Mouse (Mus musculus): ENCODE data around the gene Epha3. TPM values are rescaled to one million over a fixed set of nuclear protein-coding genes. Genes with fewer than 3 reads are reported as not detected.

Gene Epha3
- polyA plus RNA-seq, 1 experiment from 2014 or later, result 28.5 TPM

GRCm38 (mm10) chr16:63642641-63643040, 221.3 kb downstream of the Epha3 start:
- Histone ChIP-seq H3K36me3 (no peaks in the 10 kb centered on the region), H3K9ac (replicated peaks) (no peak overlapping the region), H3K27ac (no peak overlapping the region), H3K9me3 (no peaks in the 10 kb centered on the region), H3K27me3 (no peaks in the 10 kb centered on the region), H3K4me2 (replicated peaks) (no peak overlapping the region), H3K4me1 (replicated peaks) (peaks cover 6% of the 10 kb centered on the region; the same call in 1 of the 2 replicates), H3K4me3 (replicated peaks) (no peak overlapping the region)
- 79% methylated on average over 2 of the region's 2 CpGs for WGBS
- ATAC-seq, result no peak

GRCm38 (mm10) chr16:63641603-63642002, 222.4 kb downstream of the Epha3 start:
- peaks cover 6% of the 10 kb centered on the region; the same call in 1 of the 2 replicates for H3K4me1 ChIP-seq (replicated peaks)
- no peak overlapping the region for H3K9ac ChIP-seq (replicated peaks)

GRCm38 (mm10) chr16:63638701-63639100, 225.3 kb downstream of the Epha3 start:
- H3K9me3 ChIP-seq, result no peaks in the 10 kb centered on the region
- H3K9ac ChIP-seq (replicated peaks), result no peak overlapping the region
- peaks cover 6% of the 10 kb centered on the region; the same call in 1 of the 2 replicates for H3K4me1 ChIP-seq (replicated peaks)
- ATAC-seq, result no peak
- H3K36me3 ChIP-seq, result no peaks in the 10 kb centered on the region
- no peak overlapping the region for H3K27ac ChIP-seq
- no peak overlapping the region for H3K4me3 ChIP-seq (replicated peaks)
- 8% methylated on average over 6 of the region's 6 CpGs for WGBS
- no peaks in the 10 kb centered on the region for H3K27me3 ChIP-seq
- H3K4me2 ChIP-seq (replicated peaks), result no peak overlapping the region

More at GRCm38 (mm10) chr16:63641603-63642002, 222.4 kb downstream of the Epha3 start:
- H3K27ac ChIP-seq, result no peak overlapping the region
- H3K4me3 ChIP-seq (replicated peaks), result no peak overlapping the region
- 76% methylated on average over 3 of the region's 3 CpGs for WGBS
- no peak overlapping the region for H3K4me2 ChIP-seq (replicated peaks)
- ATAC-seq, result no peak
- no peaks in the 10 kb centered on the region for H3K9me3 ChIP-seq
- no peaks in the 10 kb centered on the region for H3K36me3 ChIP-seq
- no peaks in the 10 kb centered on the region for H3K27me3 ChIP-seq

- H3K4me3 ChIP-seq (replicated peaks), result no peak overlapping the region
- H3K27ac ChIP-seq, result no peak overlapping the region
- no peaks in the 10 kb centered on the region for H3K9me3 ChIP-seq
- H3K36me3 ChIP-seq, result no peaks in the 10 kb centered on the region
- H3K4me2 ChIP-seq (replicated peaks), result no peak overlapping the region
- 95% methylated on average over 5 of the region's 5 CpGs for WGBS
- H3K27me3 ChIP-seq, result no peaks in the 10 kb centered on the region
- no peak overlapping the region for H3K9ac ChIP-seq (replicated peaks)
- peaks cover 4% of the 10 kb centered on the region; the same call in 1 of the 2 replicates for H3K4me1 ChIP-seq (replicated peaks)
- ATAC-seq, result no peak
Measured at GRCm38 (mm10) chr16:63633748-63634166, 230.2 kb downstream of the Epha3 start.

GRCm38 (mm10) chr16:63625229-63625628, 238.7 kb downstream of the Epha3 start:
- no peak for ATAC-seq
- no peaks in the 10 kb centered on the region for H3K27me3 ChIP-seq
- H3K4me2 ChIP-seq (replicated peaks), result no peak overlapping the region
- H3K4me1 ChIP-seq (replicated peaks), result no peaks in the 10 kb centered on the region
- H3K9me3 ChIP-seq, result no peaks in the 10 kb centered on the region
- no peaks in the 10 kb centered on the region for H3K36me3 ChIP-seq
- H3K9ac ChIP-seq (replicated peaks), result no peak overlapping the region
- no peak overlapping the region for H3K4me3 ChIP-seq (replicated peaks)
- no peak overlapping the region for H3K27ac ChIP-seq

GRCm38 (mm10) chr16:63621845-63622244, 242.1 kb downstream of the Epha3 start:
- WGBS, result 58% methylated on average over 6 of the region's 6 CpGs
- Histone ChIP-seq H3K36me3 (no peaks in the 10 kb centered on the region), H3K4me2 (replicated peaks) (no peak overlapping the region), H3K27me3 (no peaks in the 10 kb centered on the region), H3K9ac (replicated peaks) (no peak overlapping the region), H3K4me3 (replicated peaks) (no peak overlapping the region), H3K9me3 (no peaks in the 10 kb centered on the region), H3K27ac (no peak overlapping the region), H3K4me1 (replicated peaks) (no peaks in the 10 kb centered on the region)
- ATAC-seq, result no peak

- no peaks in the 10 kb centered on the region for H3K27me3 ChIP-seq
Measured at GRCm38 (mm10) chr16:63615396-63615795, 248.6 kb downstream of the Epha3 start.

GRCm38 (mm10) chr16:63613006-63613405, 251.0 kb downstream of the Epha3 start:
- Histone ChIP-seq H3K27me3 (no peaks in the 10 kb centered on the region), H3K27ac (no peak overlapping the region), H3K4me1 (replicated peaks) (peaks cover 4% of the 10 kb centered on the region; the same call in 1 of the 2 replicates), H3K36me3 (no peaks in the 10 kb centered on the region), H3K4me3 (replicated peaks) (no peak overlapping the region), H3K9me3 (no peaks in the 10 kb centered on the region), H3K9ac (replicated peaks) (no peak overlapping the region), H3K4me2 (replicated peaks) (no peak overlapping the region)
- WGBS, result 81% methylated on average over 4 of the region's 4 CpGs
- no peak for ATAC-seq

More at GRCm38 (mm10) chr16:63615396-63615795, 248.6 kb downstream of the Epha3 start:
- peaks cover 4% of the 10 kb centered on the region; the same call in 1 of the 2 replicates for H3K4me1 ChIP-seq (replicated peaks)
- H3K4me3 ChIP-seq (replicated peaks), result no peak overlapping the region
- H3K27ac ChIP-seq, result no peak overlapping the region
- 41% methylated on average over 3 of the region's 3 CpGs for WGBS
- no peak overlapping the region for H3K9ac ChIP-seq (replicated peaks)
- no peak for ATAC-seq
- no peaks in the 10 kb centered on the region for H3K36me3 ChIP-seq
- no peaks in the 10 kb centered on the region for H3K9me3 ChIP-seq
- no peak overlapping the region for H3K4me2 ChIP-seq (replicated peaks)

GRCm38 (mm10) chr16:63600229-63600628, 263.7 kb downstream of the Epha3 start:
- WGBS, result 33% methylated on average over 3 of the region's 3 CpGs
- H3K36me3 ChIP-seq, result no peaks in the 10 kb centered on the region
- no peak for ATAC-seq
- H3K4me1 ChIP-seq (replicated peaks), result no peaks in the 10 kb centered on the region
- H3K27ac ChIP-seq, result no peak overlapping the region
- H3K4me3 ChIP-seq (replicated peaks), result no peak overlapping the region
- H3K4me2 ChIP-seq (replicated peaks), result no peak overlapping the region
- no peaks in the 10 kb centered on the region for H3K27me3 ChIP-seq
- no peak overlapping the region for H3K9ac ChIP-seq (replicated peaks)
- no peaks in the 10 kb centered on the region for H3K9me3 ChIP-seq

- Histone ChIP-seq H3K4me1 (replicated peaks) (no peaks in the 10 kb centered on the region), H3K4me3 (replicated peaks) (no peak overlapping the region), H3K27ac (no peak overlapping the region), H3K9me3 (no peaks in the 10 kb centered on the region), H3K27me3 (no peaks in the 10 kb centered on the region), H3K36me3 (no peaks in the 10 kb centered on the region), H3K4me2 (replicated peaks) (no peak overlapping the region), H3K9ac (replicated peaks) (no peak overlapping the region)
- ATAC-seq, result no peak
- 84% methylated on average over 4 of the region's 4 CpGs for WGBS
Measured at GRCm38 (mm10) chr16:63594656-63595055, 269.3 kb downstream of the Epha3 start.

- H3K36me3 ChIP-seq, result no peaks in the 10 kb centered on the region
- WGBS, result 72% methylated on average over 4 of the region's 4 CpGs
- H3K4me3 ChIP-seq (replicated peaks), result no peak overlapping the region
- no peak for ATAC-seq
- H3K4me1 ChIP-seq (replicated peaks), result no peaks in the 10 kb centered on the region
- H3K4me2 ChIP-seq (replicated peaks), result no peak overlapping the region
- H3K27ac ChIP-seq, result no peak overlapping the region
- H3K9me3 ChIP-seq, result no peaks in the 10 kb centered on the region
- H3K27me3 ChIP-seq, result no peaks in the 10 kb centered on the region
- no peak overlapping the region for H3K9ac ChIP-seq (replicated peaks)
Measured at GRCm38 (mm10) chr16:63569746-63570145, 294.2 kb downstream of the Epha3 start.

GRCm38 (mm10) chr16:63566106-63566836, 297.7 kb downstream of the Epha3 start:
- 87% methylated on average over 17 of the region's 17 CpGs for WGBS

More at GRCm38 (mm10) chr16:63566106-63566836, 297.7 kb downstream of the Epha3 start:
- Histone ChIP-seq H3K27ac (no peak overlapping the region), H3K9ac (replicated peaks) (no peak overlapping the region), H3K27me3 (no peaks in the 10 kb centered on the region), H3K4me2 (replicated peaks) (no peak overlapping the region), H3K4me1 (replicated peaks) (no peaks in the 10 kb centered on the region), H3K4me3 (replicated peaks) (no peak overlapping the region), H3K9me3 (no peaks in the 10 kb centered on the region), H3K36me3 (no peaks in the 10 kb centered on the region)
- ATAC-seq, result no peak
